In the genomic region with DNA sequence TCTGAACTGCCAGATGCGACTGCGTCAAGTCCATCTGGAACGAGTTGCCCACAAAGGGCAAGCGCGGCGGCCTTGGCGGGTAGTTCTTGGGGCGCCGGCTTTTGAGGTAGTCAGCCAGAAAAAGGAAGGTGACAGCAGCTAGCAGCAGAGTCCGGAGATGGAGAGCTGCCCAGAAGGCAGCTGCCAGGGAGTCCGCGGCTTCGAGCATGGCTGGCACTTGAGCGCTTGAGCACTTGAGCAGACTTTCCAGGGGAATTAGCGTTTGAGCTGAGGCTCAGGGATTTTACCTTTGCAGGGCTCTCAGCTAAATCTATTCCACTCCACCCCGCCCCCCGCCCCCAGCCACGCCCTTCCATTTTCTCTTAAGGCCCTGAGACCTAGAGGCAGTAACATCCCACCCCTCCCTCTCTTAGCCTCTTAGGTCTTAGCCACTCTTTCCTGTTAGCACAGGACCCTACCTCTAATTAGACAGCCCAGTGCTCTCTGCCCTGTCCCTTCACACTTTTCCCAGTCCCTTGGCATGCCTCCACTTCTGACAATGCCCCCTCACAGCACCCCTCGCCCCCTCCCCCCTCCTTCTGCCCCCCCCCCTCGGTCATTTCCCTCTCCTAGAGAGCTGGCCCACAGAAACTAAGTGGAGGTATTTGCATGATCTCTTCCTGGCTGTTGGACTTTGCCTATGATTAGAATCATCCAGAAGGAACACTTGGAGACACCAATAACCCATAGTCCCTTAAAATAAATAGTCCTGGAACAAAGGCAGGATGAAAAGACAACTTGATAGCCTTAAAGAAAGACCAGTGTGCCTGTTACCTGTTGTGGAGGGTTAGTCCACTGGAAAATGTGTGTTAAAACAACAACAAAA, we compare ENCODE assay signal across 9 mouse cellular contexts. TPM values are rescaled to one million over a fixed set of nuclear protein-coding genes. Genes with fewer than 3 reads are reported as not detected.
DNase-seq lines count a peak whose midpoint lies in the region; ATAC-seq lines count a peak whose summit lies in the region.
"Had no signal": no experiment of that assay in that cellular context is flagged by ENCODE, and none has a peak within 500 bp of the region (broad histone marks: within the 10 kb centered on the region; RNA-seq: fewer than 3 reads in every experiment).

A gene (minus strand): TSS at position 286 of the 865 bp plus-strand sequence.

- H3K4me2 ChIP-seq in heart, embryonic 15.5 days = peak within 1 kb of the TSS; percentile 51
- peak within 1 kb of the TSS; percentile 50 for H3K4me2 ChIP-seq in kidney, embryonic 16.5 days (replicated peaks; ENCODE audit: low read depth, low read length)
- H3K4me2 ChIP-seq in stomach, embryonic 16.5 days (ENCODE audit: low read depth, low read length) = peak within 1 kb of the TSS; percentile 37
- H3K4me2 ChIP-seq: liver, embryonic 15.5 days had no signal

- no peaks in the 10 kb centered on the region for H3K9me3 ChIP-seq in heart, embryonic 15.5 days (replicated peaks)
- no peaks in the 10 kb centered on the region for H3K9me3 ChIP-seq in kidney, embryonic 16.5 days (ENCODE audit: low read length)
- H3K9me3 ChIP-seq in midbrain, embryonic 10.5 days (replicated peaks) = no peaks in the 10 kb centered on the region
- H3K9me3 ChIP-seq in stomach, embryonic 16.5 days (replicated peaks; ENCODE audit: control insufficient read depth, low read length) = no peaks in the 10 kb centered on the region
- H3K9me3 ChIP-seq: liver, embryonic 15.5 days had no signal

- no peaks in the 10 kb centered on the region for H3K27me3 ChIP-seq in heart, embryonic 15.5 days
- no peaks in the 10 kb centered on the region for H3K27me3 ChIP-seq in kidney, embryonic 16.5 days (ENCODE audit: insufficient read depth, low read length)
- H3K27me3 ChIP-seq in midbrain, embryonic 10.5 days (ENCODE audit: low read depth, poor library complexity, severe bottlenecking) = no peaks in the 10 kb centered on the region
- H3K27me3 ChIP-seq in stomach, embryonic 16.5 days (ENCODE audit: control insufficient read depth, insufficient read depth, low read length) = no peaks in the 10 kb centered on the region
- H3K27me3 ChIP-seq: liver, embryonic 15.5 days had no signal

- H3K4me3 ChIP-seq in heart, embryonic 15.5 days = peak within 1 kb of the TSS; percentile 7
- H3K4me3 ChIP-seq in kidney, embryonic 16.5 days (ENCODE audit: low read length) = peak within 1 kb of the TSS; percentile 28
- H3K4me3 ChIP-seq in midbrain, embryonic 10.5 days = peak within 1 kb of the TSS; percentile 42
- no peak within 1 kb of the TSS for H3K4me3 ChIP-seq in stomach, embryonic 16.5 days (replicated peaks; ENCODE audit: low read length)
- H3K4me3 ChIP-seq: liver, embryonic 15.5 days had no signal

- no peak within 1 kb of the TSS for H3K27ac ChIP-seq in heart, embryonic 15.5 days
- no peak within 1 kb of the TSS for H3K27ac ChIP-seq in kidney, embryonic 16.5 days (ENCODE audit: low read length)
- H3K27ac ChIP-seq in midbrain, embryonic 10.5 days (replicated peaks) = peak within 1 kb of the TSS; percentile 49; the same call in 1 of the 2 replicates
- no peak within 1 kb of the TSS for H3K27ac ChIP-seq in stomach, embryonic 16.5 days (ENCODE audit: low read length)
- H3K27ac ChIP-seq: liver, embryonic 15.5 days had no signal

- H3K4me1 ChIP-seq in heart, embryonic 15.5 days (replicated peaks) = no peaks in the 10 kb centered on the region
- H3K4me1 ChIP-seq in kidney, embryonic 16.5 days (ENCODE audit: insufficient read depth, low read length) = no peaks in the 10 kb centered on the region
- peaks cover 16% of the 10 kb centered on the region for H3K4me1 ChIP-seq in midbrain, embryonic 10.5 days
- no peaks in the 10 kb centered on the region for H3K4me1 ChIP-seq in stomach, embryonic 16.5 days (ENCODE audit: control insufficient read depth, insufficient read depth, low read length)
- H3K4me1 ChIP-seq: liver, embryonic 15.5 days had no signal

- peak; percentile 2 for DNase-seq in ovary, postnatal 14 days (ENCODE audit: low spot score)
- no peak for DNase-seq in ovary, postnatal 10 days (ENCODE audit: low spot score)
- DNase-seq in embryo, embryonic 9.5 days (ENCODE audit: extremely low spot score) = peak; percentile 16
- DNase-seq in midbrain, embryonic 10.5 days (ENCODE audit: low spot score) = peak; percentile 38
- DNase-seq in testis, postnatal 10 days (ENCODE audit: low spot score) = no peak

- WGBS in heart, embryonic 15.5 days = 7% methylated on average over 20 of the region's 20 CpGs
- WGBS in kidney, embryonic 16.5 days = 8% methylated on average over 18 of the region's 20 CpGs
- 10% methylated on average over 18 of the region's 20 CpGs for WGBS in midbrain, embryonic 10.5 days
- 8% methylated on average over 19 of the region's 20 CpGs for WGBS in stomach, embryonic 16.5 days

- peak; percentile 58; the same call in 1 of the 2 replicates for ATAC-seq in heart, embryonic 15.5 days (replicated peaks; ENCODE audit: insufficient number of reproducible peaks, insufficient read depth, low FRiP score, low read depth)
- peak; percentile 61; the same call in 1 of the 2 replicates for ATAC-seq in kidney, embryonic 16.5 days (ENCODE audit: low FRiP score, low TSS enrichment)
- ATAC-seq in stomach, embryonic 16.5 days (ENCODE audit: insufficient read depth, low FRiP score) = no peak

- no peaks in the 10 kb centered on the region for H3K36me3 ChIP-seq in heart, embryonic 15.5 days
- H3K36me3 ChIP-seq in kidney, embryonic 16.5 days (ENCODE audit: insufficient read depth, low read length) = no peaks in the 10 kb centered on the region
- H3K36me3 ChIP-seq in midbrain, embryonic 10.5 days = no peaks in the 10 kb centered on the region
- H3K36me3 ChIP-seq in stomach, embryonic 16.5 days (ENCODE audit: control insufficient read depth, insufficient read depth, low read length) = no peaks in the 10 kb centered on the region
- H3K36me3 ChIP-seq: liver, embryonic 15.5 days had no signal

- H3K9ac ChIP-seq in heart, embryonic 15.5 days = no peak within 1 kb of the TSS
- peak within 1 kb of the TSS; percentile 44; the same call in 1 of the 2 replicates for H3K9ac ChIP-seq in kidney, embryonic 16.5 days (replicated peaks; ENCODE audit: low read length)
- H3K9ac ChIP-seq in stomach, embryonic 16.5 days (ENCODE audit: low read length) = no peak within 1 kb of the TSS
- H3K9ac ChIP-seq: liver, embryonic 15.5 days had no signal

RNA-seq across cellular contexts. Expression of the gene that starts here (rescaled TPM):
- not detected in 2 replicates for polyA plus RNA-seq in heart, embryonic 15.5 days (2015; fragmentation: Nextera tagmentation; extraction: Ambion mirVana)
- 5.1 and 5.3 TPM in 2 replicates for polyA plus RNA-seq in kidney, embryonic 16.5 days (2015; fragmentation: Nextera tagmentation; extraction: Ambion mirVana)
- 0.16 TPM in 1 of 2 replicates, not detected in the other for polyA plus RNA-seq in midbrain, embryonic 10.5 days (2016; fragmentation: Nextera tagmentation; extraction: Ambion mirVana)
- polyA plus RNA-seq in stomach, embryonic 16.5 days (2015; fragmentation: Nextera tagmentation; extraction: Ambion mirVana) = not detected in 2 replicates
- polyA plus RNA-seq: liver, embryonic 15.5 days had no signal

Comparison
In these comparisons a context has a peak if more than half of its experiments do, and no peak if none do; other contexts are left out.
1. DNase-seq: peak in ovary, postnatal 14 days (single experiment) and embryo, embryonic 9.5 days (single experiment); none in ovary, postnatal 10 days (single experiment) and testis, postnatal 10 days (single experiment).
2. Peak in ATAC-seq, H3K4me3 ChIP-seq and H3K4me2 ChIP-seq in heart, embryonic 15.5 days; RNA of the gene not detected or under 1 TPM.
3. Peak in DNase-seq, H3K4me3 ChIP-seq and H3K27ac ChIP-seq in midbrain, embryonic 10.5 days; RNA of the gene not detected or under 1 TPM.
4. Peak in every context shown above with its lines, with median percentiles within 50 percentile points of each other: H3K4me2 ChIP-seq.